ENCODE assay signal across 26 mouse cellular contexts in genomic region chr13:27148264-27148663, GRCm38 (mm10). TPM values are rescaled to one million over a fixed set of nuclear protein-coding genes. Genes with fewer than 3 reads are reported as not detected.
"Had no signal": no experiment of that assay in that cellular context is flagged by ENCODE, and none has a peak within 500 bp of the region (broad histone marks: within the 10 kb centered on the region; RNA-seq: fewer than 3 reads in every experiment).

No protein-coding gene starts in this region.

- DNase-seq: retina, postnatal 1 day; right cerebral cortex, adult 18-20 months; right cerebral cortex, postnatal 14 days; right cerebral cortex, postnatal 25 days; right cerebral cortex, postnatal 4 days; spleen, adult 18-20 months; thymus, adult 18-20 months; thymus, adult 2 months; thymus, postnatal 14 days; thymus, postnatal 25 days; thymus, postnatal 36 days; thymus, postnatal 4 days had no signal

- H3K27me3 ChIP-seq: neural tube, embryonic 12.5 days; neural tube, embryonic 13.5 days; neural tube, embryonic 15.5 days; stomach, embryonic 15.5 days had no signal

- H3K36me3 ChIP-seq: neural tube, embryonic 12.5 days; neural tube, embryonic 13.5 days; neural tube, embryonic 15.5 days; stomach, embryonic 15.5 days had no signal

- H3K4me3 ChIP-seq: neural tube, embryonic 12.5 days; neural tube, embryonic 13.5 days; neural tube, embryonic 15.5 days; stomach, embryonic 15.5 days had no signal

RNA-seq across cellular contexts. Expression of gene Prl3d3, which starts 8.3 kb away (rescaled TPM):
- total RNA-seq: neutrophil, adult 5-6 weeks had no signal
- polyA plus RNA-seq: neural tube, embryonic 12.5 days; neural tube, embryonic 13.5 days; neural tube, embryonic 14.5 days; neural tube, embryonic 15.5 days; small intestine, adult 2 months; spleen, adult 2 months; stomach, embryonic 14.5 days; stomach, embryonic 15.5 days; stomach, embryonic 16.5 days; stomach, postnatal 0 days; testis, adult 2 months; thymus, adult 2 months; thymus, postnatal 0 days; urinary bladder, adult 2 months had no signal

RNA-seq across cellular contexts. Expression of gene Prl3d2, which starts 26.8 kb away (rescaled TPM):
- total RNA-seq: neutrophil, adult 5-6 weeks had no signal
- polyA plus RNA-seq: neural tube, embryonic 12.5 days; neural tube, embryonic 13.5 days; neural tube, embryonic 14.5 days; neural tube, embryonic 15.5 days; small intestine, adult 2 months; spleen, adult 2 months; stomach, embryonic 14.5 days; stomach, embryonic 15.5 days; stomach, embryonic 16.5 days; stomach, postnatal 0 days; testis, adult 2 months; thymus, adult 2 months; thymus, postnatal 0 days; urinary bladder, adult 2 months had no signal

RNA-seq across cellular contexts. Expression of gene Prl3c1, which starts 48.2 kb away (rescaled TPM):
- total RNA-seq: neutrophil, adult 5-6 weeks had no signal
- polyA plus RNA-seq: neural tube, embryonic 12.5 days; neural tube, embryonic 13.5 days; neural tube, embryonic 14.5 days; neural tube, embryonic 15.5 days; small intestine, adult 2 months; spleen, adult 2 months; stomach, embryonic 14.5 days; stomach, embryonic 15.5 days; stomach, embryonic 16.5 days; stomach, postnatal 0 days; thymus, adult 2 months; thymus, postnatal 0 days; urinary bladder, adult 2 months had no signal

RNA-seq across cellular contexts. Expression of gene Prl3d1, which starts 54.3 kb away (rescaled TPM):
- total RNA-seq: neutrophil, adult 5-6 weeks had no signal
- polyA plus RNA-seq: neural tube, embryonic 12.5 days; neural tube, embryonic 13.5 days; neural tube, embryonic 14.5 days; neural tube, embryonic 15.5 days; small intestine, adult 2 months; spleen, adult 2 months; stomach, embryonic 14.5 days; stomach, embryonic 15.5 days; stomach, embryonic 16.5 days; stomach, postnatal 0 days; testis, adult 2 months; thymus, adult 2 months; thymus, postnatal 0 days; urinary bladder, adult 2 months had no signal
